Mouse (Mus musculus) CD4-positive naive resting alpha-beta T cell, adult 57 days (primary cell): ENCODE measurements around the gene Spryd4. TPM values are rescaled to one million over a fixed set of nuclear protein-coding genes. Genes with fewer than 3 reads are reported as not detected.

Experiments used
- total RNA-seq: library from RNA; stranded (reverse); gene quantifications from one replicate; pipeline ENCODE4 v1.2.4, GENCODE M21; 2023

Gene Spryd4
- 16.1 TPM for total RNA-seq

DNA sequence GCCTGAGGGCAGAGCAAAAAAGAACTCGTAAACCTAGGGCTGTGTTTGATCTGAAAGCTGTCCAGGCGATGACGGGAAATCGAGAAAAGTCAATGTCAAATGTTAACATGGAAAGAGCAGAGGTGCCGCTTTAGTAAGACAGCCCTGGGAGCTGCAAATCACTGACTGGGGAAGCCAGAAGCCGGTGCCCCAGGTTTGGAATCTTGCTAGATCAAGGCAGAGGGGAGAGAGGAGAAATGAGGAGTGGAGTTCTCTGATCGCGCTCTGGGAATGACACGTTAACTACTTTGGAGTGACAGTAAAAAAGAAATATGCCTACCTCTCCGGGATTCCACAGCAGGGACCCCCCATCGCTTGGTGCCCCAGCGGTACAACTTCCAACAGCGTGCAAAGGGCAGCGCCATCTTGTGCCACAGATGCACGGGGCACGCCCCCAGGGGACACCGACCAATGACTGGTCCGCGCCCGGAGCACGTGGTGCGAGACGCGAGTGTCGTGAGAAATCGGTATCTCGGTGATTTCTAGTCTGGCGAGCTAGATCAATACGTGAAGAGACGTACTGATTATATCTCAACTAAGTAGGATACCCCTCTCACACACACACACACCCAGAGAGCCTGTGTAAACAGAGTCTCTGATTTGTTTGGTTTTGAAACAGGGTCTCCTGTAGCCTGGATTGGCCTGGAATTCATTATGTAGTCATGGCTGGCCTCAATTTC, at the start of gene Spryd4:
Spryd4 (minus strand) TSS at position 418 of the 719 bp plus-strand sequence.

DNA sequence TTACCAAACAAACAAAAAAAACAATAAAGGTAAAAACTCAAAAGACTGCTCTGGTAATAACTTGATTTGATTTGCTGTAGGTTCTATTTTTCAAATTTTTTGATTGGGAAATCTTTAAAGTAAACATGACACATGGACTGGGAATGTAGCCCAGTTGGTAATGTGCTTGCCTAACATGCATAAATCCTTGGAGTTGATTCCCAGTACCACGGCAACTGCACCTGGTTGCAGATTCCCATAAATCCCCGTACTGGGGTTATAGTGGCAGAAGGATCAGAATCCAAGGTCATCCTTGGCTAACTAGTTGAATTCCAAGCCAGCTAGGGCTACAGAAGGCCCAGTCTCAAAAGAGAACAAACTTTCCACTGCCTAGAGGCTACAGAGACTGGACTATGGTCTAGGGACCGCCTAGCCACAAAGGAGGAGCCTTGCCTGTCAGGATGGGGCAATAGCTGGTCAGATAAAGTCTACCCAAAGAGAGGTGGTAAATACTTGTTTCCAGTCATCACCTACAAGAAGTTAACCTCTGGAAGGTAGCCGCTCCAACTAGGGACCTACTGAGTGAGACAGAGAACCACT, 42.2 kb upstream of the Spryd4 start, which contains the start of gene Apon:
Apon (plus strand) TSS at position 420 of the 579 bp plus-strand sequence.

DNA sequence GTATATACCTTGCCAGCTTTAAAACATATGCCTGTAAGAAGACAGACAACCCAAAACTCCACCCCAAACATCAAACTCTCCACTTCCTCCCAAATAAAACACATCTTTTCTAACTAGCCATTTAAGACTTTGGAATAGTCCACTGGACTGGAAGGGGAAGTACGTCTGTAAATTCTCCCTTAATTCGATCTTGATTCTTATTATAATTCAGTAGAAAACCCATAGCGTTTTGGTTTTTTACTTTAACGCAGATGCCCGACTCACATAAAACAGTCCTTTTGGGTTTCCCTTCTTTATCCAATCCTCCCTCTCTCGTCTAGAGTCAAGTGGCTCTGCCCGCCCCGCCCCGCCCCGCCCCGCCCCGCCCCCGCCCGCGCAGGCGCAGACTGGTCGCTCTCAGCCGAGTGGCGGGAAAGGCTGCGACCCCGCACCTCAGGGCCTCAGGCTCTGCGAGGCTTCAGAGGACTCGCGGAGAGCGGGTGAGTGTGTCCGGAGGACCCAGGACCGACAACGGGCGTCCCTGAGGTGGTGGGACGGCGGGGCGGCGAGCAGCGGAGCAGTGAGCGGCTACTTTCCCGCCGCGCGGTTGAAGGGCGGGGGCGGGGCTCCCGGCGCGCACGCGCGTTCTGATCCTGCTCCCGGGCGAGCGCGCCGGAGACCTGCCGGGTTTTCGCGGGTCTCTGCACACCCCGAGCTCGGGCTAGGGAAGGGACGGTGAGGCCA, 20.3 kb upstream of the Spryd4 start, which contains the start of gene Timeless:
Timeless (plus strand) TSS at position 369 of the 723 bp plus-strand sequence.

DNA sequence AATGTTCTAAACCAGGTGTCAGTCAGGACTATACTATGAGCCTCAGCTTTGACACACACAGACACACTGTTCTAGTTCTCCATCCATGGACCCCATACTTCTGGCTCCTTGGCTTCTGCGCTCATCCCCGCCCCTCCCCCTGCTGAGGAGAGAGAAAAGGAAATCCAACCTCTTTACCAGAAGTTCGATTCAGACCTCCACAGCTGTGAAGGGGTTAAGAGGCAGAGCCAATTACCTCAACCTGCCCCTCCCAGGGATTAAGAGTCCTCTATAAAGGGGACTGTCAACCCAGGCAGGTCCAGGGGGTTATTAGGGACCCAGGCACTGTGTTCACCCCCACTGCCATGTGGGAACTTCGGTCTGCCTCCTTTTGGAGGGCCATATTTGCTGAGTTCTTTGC, 13.9 kb upstream of the Spryd4 start, which contains the start of gene Mip:
Mip (plus strand) TSS at position 301 of the 400 bp plus-strand sequence.

GRCm38 (mm10) chr10:128194024-128194550, 17.5 kb downstream of the Spryd4 start, which contains the start of gene Gls2:
TSS of gene Gls2 (plus strand) at chr10:128194457.

GRCm38 (mm10) chr10:128179989-128180388, 31.6 kb downstream of the Spryd4 start, which contains the start of gene Rbms2:
TSS of gene Rbms2 (minus strand) at chr10:128180297.

Other genes with a start within 250 kb of the Spryd4 start
- gene Hsd17b6, start 204.2 kb downstream of the Spryd4 start, total RNA-seq = not detected
- gene Prim1, start 196.6 kb downstream of the Spryd4 start, total RNA-seq = 13.9 TPM
- gene Naca, start 176.2 kb downstream of the Spryd4 start, total RNA-seq = 733 TPM
- 122 TPM for gene Ptges3, start 152.9 kb downstream of the Spryd4 start, total RNA-seq
- gene Atp5b, start 128.5 kb downstream of the Spryd4 start, total RNA-seq = 586 TPM
- gene Baz2a, start 120.2 kb downstream of the Spryd4 start, total RNA-seq = 125 TPM
- gene Rbms2, start 31.5 kb downstream of the Spryd4 start, total RNA-seq = 49.3 TPM
- gene Gls2, start 17.4 kb downstream of the Spryd4 start, total RNA-seq = not detected
- gene Mip, start 14.0 kb upstream of the Spryd4 start, total RNA-seq = not detected
- 30.5 TPM for gene Timeless, start 20.3 kb upstream of the Spryd4 start, total RNA-seq
- gene Apon, start 42.3 kb upstream of the Spryd4 start, total RNA-seq = not detected
- not detected for gene Apof, start 56.9 kb upstream of the Spryd4 start, total RNA-seq
- gene Stat2, start 58.8 kb upstream of the Spryd4 start, total RNA-seq = 64.0 TPM
- gene Il23a, start 86.9 kb upstream of the Spryd4 start, total RNA-seq = not detected
- 41.8 TPM for gene Pan2, start 91.5 kb upstream of the Spryd4 start, total RNA-seq
- 29.1 TPM for gene Cnpy2, start 110.7 kb upstream of the Spryd4 start, total RNA-seq
- gene Cs, start 125.9 kb upstream of the Spryd4 start, total RNA-seq = 90.9 TPM
- gene Coq10a, start 157.2 kb upstream of the Spryd4 start, total RNA-seq = 27.2 TPM
- gene Ankrd52, start 165.3 kb upstream of the Spryd4 start, total RNA-seq = 51.7 TPM
- not detected for gene Slc39a5, start 189.4 kb upstream of the Spryd4 start, total RNA-seq
- 39.4 TPM for gene Nabp2, start 199.7 kb upstream of the Spryd4 start, total RNA-seq
- gene Rnf41, start 199.8 kb upstream of the Spryd4 start, total RNA-seq = 28.5 TPM
- 126 TPM for gene Smarcc2, start 247.4 kb upstream of the Spryd4 start, total RNA-seq